Mouse (Mus musculus) myocyte (in vitro differentiated cells): ENCODE results near the gene Eaf2.

Experiments
- CEBPB ChIP-seq: IDR thresholded peaks from 2 replicates; pipeline ENCODE4 v1.6.1; 2011; ENCODE audit warnings: mild to moderate bottlenecking, moderate library complexity; ENCODE audit not compliant: poor library complexity, insufficient read depth, severe bottlenecking
- E2F4 ChIP-seq: IDR thresholded peaks from one replicate; pipeline ENCODE4 v1.6.1; 2011; ENCODE audit warnings: mild to moderate bottlenecking, control low read depth, moderate library complexity; ENCODE audit not compliant: insufficient read depth
- MAX ChIP-seq: IDR thresholded peaks from one replicate; pipeline ENCODE4 v1.6.1; 2011; ENCODE audit warnings: low read depth, mild to moderate bottlenecking, control low read depth
- MYOD1 ChIP-seq, 3 experiments: IDR thresholded peaks; one replicate each; pipeline ENCODE4 v1.6.1; 2011; ENCODE audit warnings: control low read depth in 2 of 3, low read depth in 2 of 3, mild to moderate bottlenecking in 2 of 3, moderate library complexity in 1 of 3; ENCODE audit not compliant: insufficient read length in 2 of 3, control insufficient read depth in 1 of 3
- MYOG ChIP-seq, 3 experiments: IDR thresholded peaks; one replicate each; pipeline ENCODE4 v1.6.1; 2011; ENCODE audit warnings: control low read depth in 2 of 3, low read depth in 2 of 3, mild to moderate bottlenecking in 2 of 3; ENCODE audit not compliant: insufficient read length in 2 of 3, control insufficient read depth in 1 of 3, insufficient read depth in 1 of 3
- POLR2A ChIP-seq: IDR thresholded peaks from one replicate; pipeline ENCODE4 v1.6.1; 2011; ENCODE audit warnings: low read depth, mild to moderate bottlenecking, control low read depth, moderate library complexity; ENCODE audit not compliant: insufficient read length
- POLR2AphosphoS2 ChIP-seq: IDR thresholded peaks from one replicate; pipeline ENCODE4 v1.6.1; 2011; ENCODE audit warnings: low read depth, control low read depth; ENCODE audit not compliant: insufficient read length
- SRF ChIP-seq: IDR thresholded peaks from one replicate; pipeline ENCODE4 v1.6.1; 2011; ENCODE audit warnings: low read depth; ENCODE audit not compliant: control insufficient read depth, insufficient read length
- TCF12 ChIP-seq: IDR thresholded peaks from one replicate; pipeline ENCODE4 v1.6.1; 2011; ENCODE audit warnings: mild to moderate bottlenecking, control low read depth; ENCODE audit not compliant: poor library complexity, insufficient read depth, severe bottlenecking
- USF1 ChIP-seq: IDR thresholded peaks from one replicate; pipeline ENCODE4 v1.6.1; 2011; ENCODE audit warnings: low read depth, mild to moderate bottlenecking, control low read depth, moderate library complexity

GRCm38 (mm10) chr16:36924312-36924711, 49.5 kb upstream of the Eaf2 start:
- TF ChIP-seq POLR2AphosphoS2 (no peak), MAX (no peak), POLR2A (no peak), MYOD1 (IDR thresholded peaks at IDR 0.05; ENCODE audit: control insufficient read depth in 1 of 3, insufficient read length in 2 of 3, low read depth in 2 of 3) (peak in 1 of 3 experiments; percentile 74), SRF (no peak), E2F4 (no peak), USF1 (no peak), TCF12 (no peak), MYOG (IDR thresholded peaks at IDR 0.05; ENCODE audit: control insufficient read depth in 1 of 3, insufficient read depth in 1 of 3, insufficient read length in 2 of 3, low read depth in 2 of 3) (peak in 1 of 3 experiments; percentile 72), CEBPB (no peak)
